Mouse (Mus musculus) layer of hippocampus, postnatal 10 days (tissue): ENCODE results near the gene Shld1. TPM values are rescaled to one million over a fixed set of nuclear protein-coding genes. Genes with fewer than 3 reads are reported as not detected.

Experiments used
- DNase-seq, 2 experiments: peaks; one replicate each; pipeline ENCODE4 v3.0.0; 2021; ENCODE audit warnings: low spot score in 2 of 2
- total RNA-seq, 2 experiments: library from RNA; stranded (reverse); gene quantifications; 2 replicates each; pipeline ENCODE4 v1.2.3; 2021

The Shld1 gene
- total RNA-seq, 2 experiments from 2014 or later = 7.7 to 9.1 TPM

DNA sequence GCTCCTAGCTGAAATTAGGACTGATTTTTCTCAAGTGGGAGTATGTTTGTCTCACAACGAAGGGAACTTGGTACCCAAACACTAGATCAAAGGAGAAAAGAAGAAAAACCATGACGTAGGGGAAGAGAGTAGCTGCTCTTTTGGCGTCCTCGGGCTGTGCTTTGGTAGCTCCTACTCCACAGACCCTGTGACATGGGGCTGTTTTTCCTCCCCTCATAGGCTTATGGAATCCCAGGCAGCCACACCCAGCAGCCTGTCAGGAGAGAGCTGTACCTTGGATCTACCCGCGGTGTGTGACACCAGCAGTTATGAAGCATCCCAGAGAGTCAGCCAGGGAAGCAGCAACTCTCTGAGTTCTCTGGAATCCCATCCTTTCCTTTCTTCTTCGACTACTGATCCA is 5.0 kb downstream of the Shld1 start:
- no peak for DNase-seq

DNA sequence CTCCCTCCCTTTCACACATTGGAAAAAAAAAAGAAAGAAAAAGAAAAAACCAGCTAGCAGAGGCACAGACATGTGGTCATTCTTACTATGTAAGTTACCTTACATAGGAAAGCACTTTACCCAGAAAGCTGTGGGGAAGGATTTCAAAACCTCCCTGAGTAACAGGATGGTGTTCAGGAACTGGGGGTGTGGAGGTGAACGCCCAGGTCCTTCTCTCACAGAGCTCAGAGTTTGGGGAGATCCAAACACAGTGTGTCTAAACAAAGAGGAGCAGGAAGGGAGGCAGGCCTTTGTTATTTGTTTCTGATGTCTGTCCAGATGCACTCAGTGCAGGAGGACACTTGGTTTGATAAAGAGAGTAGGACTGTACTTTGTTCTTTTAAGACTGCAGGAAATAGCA is 5.6 kb downstream of the Shld1 start:
- DNase-seq = no peak

DNA sequence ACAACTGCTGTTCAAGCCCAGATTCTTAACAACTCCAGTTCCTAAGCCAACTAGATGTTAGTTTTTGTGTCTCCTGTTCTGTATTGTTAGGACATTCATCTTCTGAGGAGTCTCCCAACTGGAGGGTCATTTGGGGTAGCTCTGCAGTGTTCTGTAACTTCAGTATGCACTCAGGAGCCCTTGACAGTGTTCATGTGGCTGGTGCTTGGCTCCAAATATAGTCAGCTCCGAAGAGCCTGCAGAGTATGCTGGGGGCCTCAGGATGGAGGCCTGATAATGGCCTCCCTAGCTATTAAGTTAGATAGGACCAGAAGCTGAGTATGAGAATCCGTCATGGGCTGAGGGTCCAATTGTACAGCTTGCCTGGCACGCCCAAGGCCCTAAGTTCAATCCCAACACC is 7.2 kb downstream of the Shld1 start:
- DNase-seq = no peak

DNA sequence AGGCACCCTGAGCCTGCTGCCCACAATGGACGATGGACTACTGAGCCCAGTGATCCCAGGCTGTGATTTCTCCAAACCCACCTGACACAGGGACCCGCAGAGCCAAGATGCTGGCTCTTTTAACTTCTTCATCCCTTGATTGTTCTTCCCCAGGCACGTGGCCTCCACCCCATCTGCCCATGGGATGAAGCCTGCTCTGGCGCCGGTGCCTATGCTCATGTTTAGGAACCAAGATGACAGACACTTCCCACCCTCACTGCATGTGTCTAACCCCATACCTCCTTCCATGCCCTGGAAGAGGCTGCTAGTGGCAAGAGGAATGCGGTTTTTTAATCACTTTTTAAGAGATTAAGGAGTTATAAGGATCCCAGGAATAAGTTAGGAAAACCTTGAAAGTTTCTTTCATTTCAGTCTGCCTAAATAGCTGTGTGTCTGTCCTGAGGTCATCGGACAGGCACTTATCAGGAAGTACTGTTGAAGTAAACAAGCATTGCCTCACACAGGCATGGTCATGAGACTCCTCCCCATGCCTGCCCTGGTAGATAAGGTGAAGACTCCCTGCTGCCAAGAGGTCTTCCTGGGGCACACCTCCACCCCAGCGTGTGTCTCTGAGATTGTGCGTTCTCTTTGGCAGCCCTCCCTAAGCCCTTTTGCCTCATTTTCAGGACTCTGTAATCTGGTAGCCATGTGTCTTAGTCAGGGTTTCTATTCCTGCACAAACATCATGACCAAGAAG is 8.8 kb downstream of the Shld1 start:
- no peak for DNase-seq

DNA sequence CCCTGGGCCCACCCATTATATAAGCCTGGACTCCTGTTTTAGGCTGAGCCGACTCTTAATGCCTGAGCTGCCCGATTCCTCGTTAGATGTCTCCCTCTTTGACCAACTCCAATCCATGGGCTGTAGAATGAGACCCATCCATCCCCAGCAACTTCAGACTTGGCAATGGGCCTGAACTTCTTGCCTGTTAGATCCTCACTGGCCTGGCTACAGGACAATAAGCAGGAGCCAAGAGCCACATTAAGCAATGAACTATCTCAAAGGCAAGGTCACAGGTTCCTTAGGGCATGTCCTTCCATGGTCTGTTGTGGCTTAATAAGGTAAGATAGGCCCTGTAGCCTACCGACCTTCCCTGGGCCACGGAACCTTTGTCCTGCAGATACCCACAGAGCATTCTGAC is 9.8 kb downstream of the Shld1 start:
- no peak for DNase-seq

DNA sequence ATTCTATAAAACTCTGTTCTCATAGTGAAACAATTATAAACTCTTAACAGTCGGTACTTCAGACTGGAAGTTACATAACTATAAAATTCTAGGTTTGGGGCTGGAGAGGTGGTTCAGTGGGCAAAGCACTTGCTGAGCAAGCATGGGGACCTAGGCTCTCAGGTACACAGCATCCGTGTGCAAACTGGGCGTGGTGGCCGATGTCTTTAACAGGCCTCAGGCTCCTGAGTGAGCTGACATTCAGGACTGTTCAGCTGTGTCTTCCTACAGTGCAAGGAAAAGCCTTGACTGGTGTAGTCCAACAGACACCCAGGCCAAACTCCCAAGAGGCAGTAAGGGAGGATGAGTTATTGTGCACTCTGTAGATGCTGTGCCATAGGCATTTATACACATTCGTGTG is 10.5 kb downstream of the Shld1 start:
- DNase-seq = no peak

DNA sequence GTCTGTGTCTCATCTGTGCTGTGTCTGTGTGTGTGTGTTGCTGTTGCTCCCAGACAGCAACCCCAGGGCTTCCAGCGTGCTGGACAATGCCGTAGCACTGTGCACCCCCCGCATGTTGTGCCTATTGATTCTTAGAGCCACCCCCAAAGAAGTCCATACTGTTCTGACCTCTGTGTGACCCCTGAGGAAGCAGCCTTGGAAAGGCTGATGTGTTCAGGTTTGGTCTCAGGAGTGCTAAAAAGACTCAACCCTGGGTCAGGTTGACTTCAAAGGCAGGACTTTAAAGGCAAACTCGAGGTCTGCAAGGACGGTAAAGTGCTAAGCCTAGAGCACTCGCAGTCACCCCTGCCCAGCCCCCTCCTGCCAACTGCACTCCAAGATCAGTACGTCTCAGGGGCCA is 11.0 kb downstream of the Shld1 start:
- DNase-seq = no peak

DNA sequence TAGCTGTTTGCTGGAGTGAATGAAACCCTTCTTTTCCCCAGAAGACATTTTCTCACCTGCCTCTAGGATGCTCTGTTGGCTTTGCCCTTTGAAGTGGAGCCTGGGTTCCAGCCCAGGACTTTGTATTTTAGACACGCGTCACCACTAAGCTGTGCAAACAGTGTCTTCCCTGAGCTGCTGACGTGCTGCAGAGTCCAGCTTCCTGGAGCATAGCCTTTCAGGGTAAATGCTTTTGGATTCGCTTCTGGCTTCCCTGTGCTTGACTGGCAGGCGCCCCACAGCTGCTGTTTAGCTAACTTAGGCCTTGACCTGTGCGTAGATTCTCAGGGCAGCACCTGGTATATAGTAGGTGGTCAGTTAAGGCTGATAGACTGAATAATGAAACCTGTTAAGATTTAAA is 11.7 kb downstream of the Shld1 start:
- DNase-seq = no peak

DNA sequence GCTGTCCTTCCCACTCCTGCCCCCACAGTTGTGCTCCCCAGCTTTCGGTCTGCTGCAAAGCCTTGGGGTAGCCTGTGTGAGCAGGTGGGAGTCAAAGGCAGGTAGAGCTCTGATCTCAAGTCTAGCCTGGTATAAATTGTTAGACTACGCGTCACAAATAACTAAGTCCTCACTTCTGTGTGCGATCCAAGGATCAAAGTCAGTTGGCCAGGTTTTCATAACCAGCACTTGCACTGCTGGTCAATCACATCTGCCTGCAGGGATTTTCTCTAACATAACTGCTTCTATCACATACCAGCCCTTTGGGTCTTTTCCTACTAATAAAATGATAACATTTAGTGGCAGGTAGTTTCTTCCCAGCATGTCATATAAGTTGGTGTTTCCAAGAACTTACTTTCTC is 14.2 kb downstream of the Shld1 start:
- DNase-seq = no peak

DNA sequence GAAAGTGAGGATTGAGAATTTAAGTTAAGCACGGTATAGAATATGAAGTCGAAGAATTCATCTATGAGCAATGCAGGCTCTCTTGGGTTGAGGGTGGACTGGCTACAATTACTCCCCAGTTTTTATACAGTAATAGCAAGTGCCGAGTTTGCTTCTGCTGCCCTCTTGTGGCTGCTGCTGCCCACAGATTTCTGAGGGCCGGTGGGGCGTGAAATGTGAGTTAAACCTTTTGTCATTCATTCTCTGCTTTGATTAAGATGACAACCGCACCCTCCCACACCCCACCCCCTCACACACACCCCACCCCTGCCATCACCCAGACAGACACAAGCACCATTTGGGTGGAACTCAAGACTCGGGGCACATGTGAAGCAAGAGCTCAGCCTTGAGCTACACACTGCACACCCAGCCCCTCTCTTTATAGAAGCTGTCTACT is 14.7 kb downstream of the Shld1 start:
- peak; percentile 81 to 82 for DNase-seq

DNA sequence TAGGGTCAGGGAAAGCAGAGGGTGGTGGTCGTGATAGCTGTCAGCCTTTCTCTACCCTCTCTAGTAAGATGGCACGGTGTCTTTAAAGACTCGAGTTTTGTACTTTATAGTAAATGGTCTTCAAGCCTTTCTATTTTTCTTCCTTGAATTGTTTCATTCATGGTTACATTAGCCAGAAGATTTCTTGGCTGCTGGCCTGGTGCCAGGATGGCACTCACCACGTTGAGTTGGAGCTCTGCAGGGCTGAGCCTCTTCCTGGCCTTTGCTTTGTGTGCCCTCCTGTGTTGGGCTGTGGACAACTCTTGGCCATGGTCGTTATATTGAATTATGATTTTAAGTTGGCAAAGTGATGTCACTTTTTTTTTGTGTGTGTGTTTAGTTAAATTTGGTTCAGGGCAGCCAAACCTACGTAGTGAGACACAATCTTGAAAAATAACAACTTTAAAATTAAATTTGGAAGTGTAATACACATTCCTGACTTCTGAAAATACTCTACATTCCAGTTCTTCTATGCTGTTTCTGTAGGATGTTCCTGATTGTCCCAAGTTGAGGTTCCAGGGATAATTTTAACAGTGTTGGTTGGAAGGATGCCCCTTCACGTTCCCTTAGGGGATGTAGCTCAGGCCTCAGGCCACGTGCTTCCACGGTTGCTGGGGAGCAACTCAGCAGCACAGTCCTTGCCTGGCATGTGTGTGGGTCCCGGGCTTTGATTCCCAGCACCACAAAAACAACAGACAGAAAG is 18.7 kb downstream of the Shld1 start:
- no peak for DNase-seq

DNA sequence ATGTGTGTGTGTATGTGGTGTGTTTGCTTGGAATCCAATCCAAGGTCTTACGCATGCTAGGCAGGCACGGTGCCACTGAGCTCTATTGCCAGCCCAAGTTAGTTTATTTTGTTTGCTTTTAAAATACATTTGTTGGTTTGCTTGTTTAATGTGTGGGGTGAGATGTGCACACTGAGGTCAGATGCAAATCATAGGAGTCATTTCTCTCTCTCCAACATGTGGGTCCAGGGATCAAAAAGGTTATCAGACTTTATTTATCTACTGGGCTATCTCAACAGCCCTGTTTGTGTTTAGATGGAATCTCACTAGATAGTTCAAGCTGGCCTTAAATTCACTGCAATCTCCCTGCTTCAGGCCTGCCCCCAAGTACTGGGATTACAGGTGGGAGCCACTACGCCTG is 19.6 kb downstream of the Shld1 start:
- no peak for DNase-seq

DNA sequence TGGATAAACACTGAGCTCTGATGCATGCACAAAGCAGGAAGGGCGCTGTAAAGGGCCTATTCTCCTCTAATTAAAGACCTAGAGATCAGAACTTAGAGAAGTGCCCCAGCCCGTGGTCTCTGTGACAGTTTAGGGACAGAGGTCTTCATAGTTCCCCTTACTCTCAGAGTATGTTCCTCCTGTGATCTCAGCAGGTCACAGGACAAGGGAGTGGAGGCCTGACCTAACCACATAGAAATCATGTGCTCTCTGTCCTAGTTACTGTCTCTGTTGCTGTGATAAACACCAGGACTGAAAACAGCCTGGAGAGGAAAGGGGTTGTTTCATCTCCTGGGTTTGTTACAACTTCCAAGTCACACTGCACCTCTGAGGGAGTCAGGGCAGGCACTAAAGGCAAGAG is 23.8 kb downstream of the Shld1 start:
- DNase-seq = no peak

DNA sequence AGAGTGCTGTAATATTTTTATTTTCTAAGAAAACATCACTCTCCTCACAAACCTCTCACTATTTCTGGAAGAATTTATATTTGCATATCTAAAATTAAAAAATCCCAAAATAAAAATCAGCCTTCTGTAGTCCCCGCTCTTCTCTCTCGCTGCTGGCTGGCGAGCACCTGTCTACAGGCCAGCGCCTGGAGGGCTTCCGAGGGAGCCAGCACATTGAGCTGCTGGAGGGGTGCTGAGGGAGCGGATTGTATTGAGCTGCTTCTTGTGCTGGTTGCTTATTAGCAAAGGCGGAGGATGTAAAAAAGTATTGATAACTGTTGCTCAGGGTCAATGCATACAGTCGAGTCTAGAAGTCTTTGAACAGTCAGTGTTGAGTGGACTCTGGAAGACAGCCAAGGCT is 25.3 kb downstream of the Shld1 start:
- no peak for DNase-seq

DNA sequence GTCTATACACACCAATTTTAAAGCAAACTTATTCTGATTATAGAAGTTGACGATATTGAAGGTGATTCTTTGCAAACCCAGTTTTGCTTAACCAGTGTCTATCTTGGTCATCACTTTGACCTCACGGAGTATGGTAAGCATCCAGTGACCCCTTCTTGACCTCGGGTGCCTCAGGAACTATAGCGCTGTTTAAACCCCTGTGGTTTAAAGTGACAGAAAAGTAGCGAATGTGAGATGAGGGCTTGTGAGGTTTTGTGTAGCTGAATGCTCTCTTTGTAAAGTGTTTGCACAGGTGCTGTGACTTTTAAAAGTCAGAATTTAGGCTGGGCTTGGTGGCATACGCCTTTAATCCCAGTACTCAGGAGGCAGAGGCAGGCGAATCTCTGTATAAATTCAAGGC is 27.8 kb downstream of the Shld1 start:
- DNase-seq = no peak

DNA sequence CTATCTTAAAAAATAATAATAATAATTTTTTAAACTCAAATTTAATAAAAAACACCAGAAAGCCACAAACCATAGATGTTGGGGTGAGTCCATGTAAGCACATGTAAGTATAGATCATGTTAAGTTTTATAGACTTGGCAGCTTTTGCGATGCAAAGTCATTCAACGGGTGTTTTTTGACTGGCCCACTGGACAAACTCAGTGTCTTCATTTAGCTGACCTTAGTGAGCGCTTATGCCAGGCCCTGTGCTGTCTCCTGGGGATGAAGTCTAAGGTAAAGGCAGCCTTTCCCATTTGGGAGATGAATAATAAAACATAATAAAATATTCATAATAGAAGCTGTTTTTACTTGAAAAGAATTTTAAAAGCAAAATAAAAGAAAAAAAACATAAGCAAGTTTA is 28.2 kb downstream of the Shld1 start:
- no peak for DNase-seq

DNA sequence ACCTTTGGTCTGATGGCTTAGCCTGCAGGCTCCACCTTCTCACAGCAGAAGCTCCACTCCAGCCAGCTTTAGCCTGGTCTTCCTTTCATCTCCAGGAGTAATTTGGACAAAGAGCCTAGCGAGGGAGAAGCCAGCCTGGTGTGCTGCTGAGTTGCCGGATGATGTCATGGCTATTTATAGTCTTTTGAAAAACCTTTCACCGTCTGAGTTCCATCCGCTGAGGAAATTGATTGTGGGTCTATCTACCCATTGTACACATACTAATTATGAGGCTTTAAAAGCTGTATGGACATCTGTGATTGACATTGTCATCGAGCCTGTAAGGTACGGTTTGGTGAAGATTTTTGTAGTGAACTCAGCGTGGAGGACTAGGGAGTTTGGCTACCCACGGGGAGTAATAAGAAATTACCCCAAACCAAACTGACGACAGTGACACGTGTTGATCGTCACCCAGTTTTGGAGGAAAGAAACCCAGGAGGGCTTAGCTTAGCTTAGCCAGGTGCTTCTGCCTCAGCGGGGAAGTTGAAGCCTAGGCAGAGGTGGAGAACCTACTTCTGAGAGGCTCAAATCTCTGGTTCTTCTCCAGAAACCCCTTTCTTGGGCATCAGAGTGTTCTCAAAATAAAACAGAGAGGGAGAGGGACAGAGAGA is 28.8 kb downstream of the Shld1 start:
- DNase-seq = no peak

DNA sequence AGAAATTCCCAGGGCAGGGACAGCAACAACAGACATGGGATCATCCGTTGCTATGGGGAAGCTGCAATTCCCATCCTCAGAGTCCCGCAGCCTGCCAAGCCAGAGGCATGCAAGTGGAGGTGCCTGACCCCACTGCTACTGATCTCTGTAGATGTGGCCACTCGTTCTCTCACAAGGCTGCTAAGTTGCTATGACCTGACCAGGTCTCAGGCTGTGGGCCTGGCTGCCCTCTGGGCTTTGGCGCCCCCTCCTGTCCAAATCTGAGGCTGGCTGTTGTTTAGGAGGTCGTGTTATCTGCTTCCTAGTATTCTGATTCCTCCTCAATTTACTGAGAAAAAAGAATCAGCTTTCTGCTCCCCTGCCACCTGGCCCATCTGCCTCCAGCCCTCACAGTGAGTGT is 29.4 kb downstream of the Shld1 start:
- DNase-seq = peak; percentile 36 to 64

DNA sequence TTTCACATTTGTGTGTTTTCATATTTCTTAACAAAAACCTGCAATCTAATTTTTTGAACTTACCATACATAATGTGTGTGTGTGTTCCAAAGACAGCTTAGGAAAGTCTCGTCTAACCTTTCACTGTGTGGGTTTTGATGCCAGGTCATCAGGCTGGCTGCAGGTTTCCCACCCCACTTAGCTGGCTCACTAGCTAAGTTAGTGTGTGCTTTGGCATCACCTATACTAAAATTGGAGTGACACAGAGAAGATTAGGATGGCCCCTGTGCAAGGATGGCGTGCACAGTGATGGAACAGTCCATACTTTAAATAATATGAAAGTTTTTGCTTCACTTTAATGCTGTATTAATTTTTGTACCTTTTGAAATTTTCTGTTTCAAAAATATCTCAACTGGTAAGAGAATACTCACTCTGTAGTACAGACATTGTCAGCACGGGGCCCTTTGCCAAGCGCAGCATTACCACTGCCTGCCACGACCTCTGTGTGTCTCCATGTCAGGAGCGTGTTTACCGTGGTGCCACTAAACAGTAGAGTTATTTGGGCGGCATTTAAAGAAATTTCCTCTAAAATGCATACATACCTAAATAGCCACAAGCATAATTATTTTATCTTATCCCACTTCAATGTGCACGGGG is 30.3 kb downstream of the Shld1 start:
- no peak for DNase-seq

DNA sequence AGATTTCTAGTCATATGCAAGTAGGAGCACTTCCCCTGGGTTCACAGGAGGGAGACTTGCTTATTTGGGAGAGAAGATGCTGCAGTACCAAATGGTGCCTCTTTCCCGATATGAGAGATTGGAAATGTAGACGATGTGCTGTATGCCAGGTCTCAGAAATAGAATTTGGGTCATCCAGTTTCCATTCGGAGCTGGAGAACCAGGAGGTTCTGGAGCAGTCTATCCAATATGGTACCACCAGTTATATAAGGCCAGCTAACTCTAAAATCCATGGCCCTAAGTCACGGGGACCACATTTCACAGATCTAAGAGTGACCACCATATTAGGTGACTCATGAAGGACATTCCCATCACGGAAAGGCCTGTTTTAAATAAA is 30.8 kb downstream of the Shld1 start:
- DNase-seq = no peak

DNA sequence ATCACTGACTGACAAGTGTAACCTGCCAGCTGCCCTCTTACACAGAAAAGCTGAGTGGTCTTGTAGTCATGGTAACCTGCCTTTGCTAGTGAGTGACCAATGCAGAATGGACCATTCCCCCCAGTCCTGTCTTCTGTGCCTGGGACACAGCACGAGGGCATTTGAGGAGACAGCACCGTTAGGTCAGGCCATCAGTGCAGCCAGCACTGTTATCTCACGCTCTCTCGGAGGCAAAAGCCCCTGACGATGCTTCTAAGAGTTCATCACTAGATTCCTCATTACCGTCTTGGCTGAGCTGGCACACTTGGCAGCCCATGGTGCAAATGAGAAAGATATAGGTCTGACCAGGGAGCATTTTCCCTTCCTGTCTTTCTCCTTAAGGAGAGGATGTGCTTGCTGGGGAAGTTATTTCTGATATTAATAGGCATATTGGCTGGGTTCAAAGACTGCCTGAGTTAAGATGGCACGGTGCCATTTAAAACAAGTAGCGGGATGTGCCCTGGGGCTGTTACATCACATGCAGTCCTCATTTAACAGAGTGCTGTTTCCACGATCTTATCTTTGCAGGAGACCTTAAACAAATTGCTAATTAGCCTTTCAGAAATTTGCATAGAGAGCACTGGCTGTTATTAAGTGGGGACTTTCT is 34.3 kb downstream of the Shld1 start:
- no peak for DNase-seq

DNA sequence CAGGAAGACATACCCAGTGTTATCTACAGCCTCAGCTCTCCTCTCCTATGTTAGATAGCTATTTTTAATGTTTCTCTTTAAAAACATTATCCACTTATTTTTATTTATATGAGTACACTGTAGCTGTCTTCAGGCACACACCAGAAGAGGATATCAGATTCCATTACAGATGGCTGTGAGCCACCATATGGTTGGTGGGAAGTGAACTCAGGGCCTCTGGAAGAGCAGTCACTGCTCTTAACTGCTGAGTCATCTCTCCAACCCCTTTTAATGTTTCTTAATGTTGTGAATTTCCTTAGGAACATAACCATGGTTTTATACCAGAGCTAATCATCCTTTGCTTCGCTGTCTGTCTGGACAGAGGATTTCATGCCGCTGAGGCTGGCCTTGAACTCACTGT is 35.1 kb downstream of the Shld1 start:
- DNase-seq = no peak
